Mouse (Mus musculus): ENCODE measurements around the gene Map1a. TPM values are rescaled to one million over a fixed set of nuclear protein-coding genes. Genes with fewer than 3 reads are reported as not detected.

The Map1a gene
- 2.9 TPM for polyA plus RNA-seq (2014; fragmentation: Illumina TruSeq; extraction: RNeasy Lipid Tissue Mini Kit (QIAGEN cat#74804); ENCODE audit: low read depth, low replicate concordance)

GRCm38 (mm10) chr2:121288901-121289729 is at the start of gene Map1a:
Gene Map1a, plus strand, starts transcription at chr2:121289600.

GRCm38 (mm10) chr2:121271236-121271927 is 18.0 kb upstream of the Map1a start, which contains the start of gene Trp53bp1:
Gene Trp53bp1, minus strand, starts transcription at chr2:121271407.

GRCm38 (mm10) chr2:121354820-121355592 is 65.6 kb downstream of the Map1a start, which contains the start of gene Ppip5k1:
Gene Ppip5k1, minus strand, starts transcription at chr2:121355396.

GRCm38 (mm10) chr2:121357494-121357893 is 68.1 kb downstream of the Map1a start, which contains the start of gene Ckmt1:
Gene Ckmt1, plus strand, starts transcription at chr2:121357714.

Other genes starting within 250 kb of the Map1a start
- gene Tgm5, start 203.8 kb upstream of the Map1a start, polyA plus RNA-seq (2014; fragmentation: Illumina TruSeq; extraction: RNeasy Lipid Tissue Mini Kit (QIAGEN cat#74804); ENCODE audit: low read depth, low replicate concordance) = not detected
- 0.42 TPM for gene Tgm7, start 179.8 kb upstream of the Map1a start, polyA plus RNA-seq (2014; fragmentation: Illumina TruSeq; extraction: RNeasy Lipid Tissue Mini Kit (QIAGEN cat#74804); ENCODE audit: low read depth, low replicate concordance)
- 13.7 TPM for gene Adal, start 149.2 kb upstream of the Map1a start, polyA plus RNA-seq (2014; fragmentation: Illumina TruSeq; extraction: RNeasy Lipid Tissue Mini Kit (QIAGEN cat#74804); ENCODE audit: low read depth, low replicate concordance)
- 10.6 TPM for gene Lcmt2, start 148.9 kb upstream of the Map1a start, polyA plus RNA-seq (2014; fragmentation: Illumina TruSeq; extraction: RNeasy Lipid Tissue Mini Kit (QIAGEN cat#74804); ENCODE audit: low read depth, low replicate concordance)
- 15.4 TPM for gene Tubgcp4, start 118.9 kb upstream of the Map1a start, polyA plus RNA-seq (2014; fragmentation: Illumina TruSeq; extraction: RNeasy Lipid Tissue Mini Kit (QIAGEN cat#74804); ENCODE audit: low read depth, low replicate concordance)
- gene Zscan29, start 118.5 kb upstream of the Map1a start, polyA plus RNA-seq (2014; fragmentation: Illumina TruSeq; extraction: RNeasy Lipid Tissue Mini Kit (QIAGEN cat#74804); ENCODE audit: low read depth, low replicate concordance) = 6.5 TPM
- 24.0 TPM for gene Trp53bp1, start 18.2 kb upstream of the Map1a start, polyA plus RNA-seq (2014; fragmentation: Illumina TruSeq; extraction: RNeasy Lipid Tissue Mini Kit (QIAGEN cat#74804); ENCODE audit: low read depth, low replicate concordance)
- 70.3 TPM for gene Ppip5k1, start 65.8 kb downstream of the Map1a start, polyA plus RNA-seq (2014; fragmentation: Illumina TruSeq; extraction: RNeasy Lipid Tissue Mini Kit (QIAGEN cat#74804); ENCODE audit: low read depth, low replicate concordance)
- 1.8 TPM for gene Ckmt1, start 68.1 kb downstream of the Map1a start, polyA plus RNA-seq (2014; fragmentation: Illumina TruSeq; extraction: RNeasy Lipid Tissue Mini Kit (QIAGEN cat#74804); ENCODE audit: low read depth, low replicate concordance)
- gene Strc, start 97.6 kb downstream of the Map1a start, polyA plus RNA-seq (2014; fragmentation: Illumina TruSeq; extraction: RNeasy Lipid Tissue Mini Kit (QIAGEN cat#74804); ENCODE audit: low read depth, low replicate concordance) = 0.21 TPM
- 115 TPM for gene Pdia3, start 124.2 kb downstream of the Map1a start, polyA plus RNA-seq (2014; fragmentation: Illumina TruSeq; extraction: RNeasy Lipid Tissue Mini Kit (QIAGEN cat#74804); ENCODE audit: low read depth, low replicate concordance)
- 5.0 TPM for gene Catsper2, start 124.2 kb downstream of the Map1a start, polyA plus RNA-seq (2014; fragmentation: Illumina TruSeq; extraction: RNeasy Lipid Tissue Mini Kit (QIAGEN cat#74804); ENCODE audit: low read depth, low replicate concordance)
- gene Ell3, start 154.7 kb downstream of the Map1a start, polyA plus RNA-seq (2014; fragmentation: Illumina TruSeq; extraction: RNeasy Lipid Tissue Mini Kit (QIAGEN cat#74804); ENCODE audit: low read depth, low replicate concordance) = 0.26 TPM
- 543 TPM for gene Serf2, start 159.6 kb downstream of the Map1a start, polyA plus RNA-seq (2014; fragmentation: Illumina TruSeq; extraction: RNeasy Lipid Tissue Mini Kit (QIAGEN cat#74804); ENCODE audit: low read depth, low replicate concordance)
- gene Hypk, start 163.7 kb downstream of the Map1a start, polyA plus RNA-seq (2014; fragmentation: Illumina TruSeq; extraction: RNeasy Lipid Tissue Mini Kit (QIAGEN cat#74804); ENCODE audit: low read depth, low replicate concordance) = 17.4 TPM
- not detected for gene Serinc4, start 167.2 kb downstream of the Map1a start, polyA plus RNA-seq (2014; fragmentation: Illumina TruSeq; extraction: RNeasy Lipid Tissue Mini Kit (QIAGEN cat#74804); ENCODE audit: low read depth, low replicate concordance)
- gene Mfap1b, start 184.5 kb downstream of the Map1a start, polyA plus RNA-seq (2014; fragmentation: Illumina TruSeq; extraction: RNeasy Lipid Tissue Mini Kit (QIAGEN cat#74804); ENCODE audit: low read depth, low replicate concordance) = 39.7 TPM
- 33.2 TPM for gene Mfap1a, start 217.1 kb downstream of the Map1a start, polyA plus RNA-seq (2014; fragmentation: Illumina TruSeq; extraction: RNeasy Lipid Tissue Mini Kit (QIAGEN cat#74804); ENCODE audit: low read depth, low replicate concordance)
- 1.3 TPM for gene Wdr76, start 217.1 kb downstream of the Map1a start, polyA plus RNA-seq (2014; fragmentation: Illumina TruSeq; extraction: RNeasy Lipid Tissue Mini Kit (QIAGEN cat#74804); ENCODE audit: low read depth, low replicate concordance)